Mouse (Mus musculus): Measurements from ENCODE around the gene Gpr50. TPM values are rescaled to one million over a fixed set of nuclear protein-coding genes. Genes with fewer than 3 reads are reported as not detected.

The Gpr50 gene
- total RNA-seq, 2 experiments from 2014 or later: 0.10 TPM; not detected in 1

DNA sequence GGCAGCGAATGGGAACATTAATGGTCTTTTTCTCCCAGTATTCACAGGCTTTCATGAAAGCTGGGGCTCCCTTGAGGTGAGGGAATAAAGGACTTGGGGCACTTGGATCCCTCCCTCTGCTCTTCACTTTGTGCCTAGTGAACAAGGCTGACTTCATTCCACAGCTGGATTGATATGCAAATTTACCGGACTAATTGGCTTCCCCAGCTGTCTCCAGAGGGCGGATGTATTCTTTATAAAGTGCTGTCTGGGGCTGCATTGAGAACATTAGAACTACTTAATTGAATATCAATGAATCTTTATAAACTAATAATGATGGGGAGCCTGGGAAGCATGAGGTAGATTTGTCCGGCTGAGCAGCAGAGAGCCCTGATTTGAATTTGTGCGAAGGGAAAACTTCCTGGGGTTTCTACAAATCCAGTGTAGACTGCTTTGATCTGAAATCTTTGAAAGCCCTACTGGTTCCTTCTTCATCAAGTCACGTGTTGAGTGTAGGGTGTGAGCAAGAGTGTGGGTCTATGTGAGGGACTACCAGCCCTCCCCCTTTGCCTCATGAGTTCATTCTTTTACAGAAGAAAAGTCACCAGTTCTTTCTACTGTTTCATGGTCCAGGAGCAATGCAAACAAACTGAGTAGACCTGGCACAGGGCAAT, 37.5 kb downstream of the Gpr50 start:
- DNase-seq (ENCODE audit: low spot score in 2 of 2): no peak
- Histone ChIP-seq H3K27ac (no peak overlapping the region), H3K4me3 (no peak overlapping the region)
- TF ChIP-seq CTCF (conservative IDR thresholded peaks at IDR 0.05): no peak

Other genes starting within 250 kb of the Gpr50 start
- 10 to 100 TPM; 46.4 to 53.5 TPM for gene Cd99l2, start 170.8 kb upstream of the Gpr50 start, total RNA-seq (2021)
- 10 to 100 TPM; 12.2 to 19.3 TPM for gene Hmgb3, start 107.7 kb upstream of the Gpr50 start, total RNA-seq (2021)
- gene Vma21, start 152.3 kb downstream of the Gpr50 start, total RNA-seq (2021): 10 to 100 TPM; 30.2 to 38.6 TPM

Data from layer of hippocampus, adult 2 months (tissue).